Mouse (Mus musculus) MEL-GATA-1-ER (cell line): Measurements from ENCODE around the gene Slfn14.
A peak's percentile ranks its signal among the peaks of the same experiment; 100 is the strongest.
"Not testable (repeated sequence)": the region's sequence is repeated elsewhere in the genome, so short reads cannot be mapped to it uniquely, and the experiment has no call there.

Experiments used
- DNase-seq: peaks from one replicate; pipeline ENCODE4 v3.0.0-alpha.2; 2012; ENCODE audit warnings: low read depth; ENCODE audit errors: extremely low read depth

Slfn14 gene

GRCm38 (mm10) chr11:83285627-83286026, 899 bp downstream of the Slfn14 start:
- DNase-seq = no peak

- DNase-seq = no peak
Observed at GRCm38 (mm10) chr11:83282084-83282483, 4.4 kb downstream of the Slfn14 start.

GRCm38 (mm10) chr11:83279691-83280090, 6.8 kb downstream of the Slfn14 start:
- DNase-seq = no peak

GRCm38 (mm10) chr11:83279024-83279423, 7.5 kb downstream of the Slfn14 start:
- DNase-seq = no peak

GRCm38 (mm10) chr11:83276251-83276650, 10.3 kb downstream of the Slfn14 start:
- no peak for DNase-seq

- peak; percentile 49 for DNase-seq
Observed at GRCm38 (mm10) chr11:83271951-83272843, 14.3 kb downstream of the Slfn14 start.

GRCm38 (mm10) chr11:83271151-83271950, 15.2 kb downstream of the Slfn14 start:
- DNase-seq = peak; percentile 100

- no peak for DNase-seq
Observed at GRCm38 (mm10) chr11:83270842-83271150, 15.7 kb downstream of the Slfn14 start.

GRCm38 (mm10) chr11:83263146-83263545, 23.4 kb downstream of the Slfn14 start:
- DNase-seq = peak; percentile 66

GRCm38 (mm10) chr11:83262673-83263072, 23.9 kb downstream of the Slfn14 start:
- peak; percentile 79 for DNase-seq

- DNase-seq = not testable (repeated sequence)
Observed at GRCm38 (mm10) chr11:83257211-83257610, 29.3 kb downstream of the Slfn14 start.

- no peak for DNase-seq
Observed at GRCm38 (mm10) chr11:83239811-83240210, 46.7 kb downstream of the Slfn14 start.

GRCm38 (mm10) chr11:83238389-83238788, 48.1 kb downstream of the Slfn14 start:
- DNase-seq = no peak

- DNase-seq = not testable (repeated sequence)
Observed at GRCm38 (mm10) chr11:83237390-83237789, 49.1 kb downstream of the Slfn14 start.

GRCm38 (mm10) chr11:83233621-83234020, 52.9 kb downstream of the Slfn14 start:
- DNase-seq = not testable (repeated sequence)

GRCm38 (mm10) chr11:83230966-83231365, 55.6 kb downstream of the Slfn14 start:
- no peak for DNase-seq

GRCm38 (mm10) chr11:83227926-83228723, 58.4 kb downstream of the Slfn14 start:
- no peak for DNase-seq

GRCm38 (mm10) chr11:83225371-83225960, 61.1 kb downstream of the Slfn14 start:
- DNase-seq = no peak
